Mouse (Mus musculus) hindlimb bud, embryonic 11.5 days (tissue): ENCODE measurements around the gene Ccdc183.

Experiments
- DNase-seq: peaks from one replicate; pipeline ENCODE4 v3.0.0-alpha.2; 2012; ENCODE audit warnings: low read depth, low spot score; ENCODE audit errors: extremely low spot score

The Ccdc183 gene

GRCm38 (mm10) chr2:25617578-25617977 is at the start of gene Ccdc183:
TSS of gene Ccdc183 (minus strand) at chr2:25617678.
- no peak for DNase-seq

- no peak for DNase-seq
Measured at GRCm38 (mm10) chr2:25666516-25666915, 49.0 kb upstream of the Ccdc183 start.

DNA sequence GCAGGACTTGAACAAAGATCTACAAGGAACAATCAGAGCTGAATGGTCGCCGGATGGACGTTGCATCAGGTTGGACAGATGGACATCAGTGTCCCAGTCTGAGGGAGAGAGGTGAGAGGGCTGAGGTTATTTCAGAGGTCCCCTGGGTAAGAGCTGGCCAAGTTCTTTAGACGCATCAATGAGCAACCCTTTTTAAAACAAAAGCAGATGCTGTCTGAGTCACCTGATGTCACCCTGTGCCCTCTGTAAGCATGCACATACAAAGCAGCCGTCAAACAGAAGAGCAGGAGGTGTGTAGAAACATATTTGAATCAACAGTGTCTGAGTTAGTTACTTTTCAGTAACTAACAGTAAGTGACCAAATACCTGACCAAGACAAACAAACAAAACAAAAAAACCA is 46.6 kb upstream of the Ccdc183 start:
- DNase-seq, result no peak

DNA sequence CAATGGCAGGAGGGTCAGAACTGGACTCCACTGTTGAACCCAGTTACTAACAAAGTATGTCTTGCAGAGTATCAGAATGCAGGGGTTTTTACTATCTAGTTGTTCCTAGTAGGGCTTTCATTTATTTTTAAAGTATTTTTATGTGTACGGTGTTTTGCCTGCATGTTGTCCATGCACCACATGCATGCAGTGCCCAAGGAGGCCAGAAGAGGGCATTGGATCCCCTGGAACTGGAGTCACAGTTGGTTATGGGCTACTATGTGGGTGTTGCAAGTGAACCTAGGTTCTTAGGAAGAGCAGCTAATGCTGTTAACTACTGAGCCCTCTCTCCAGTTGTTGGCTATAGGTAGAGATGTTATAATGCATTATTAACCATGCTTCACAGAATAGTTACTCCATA is 46.0 kb upstream of the Ccdc183 start:
- no peak for DNase-seq

DNA sequence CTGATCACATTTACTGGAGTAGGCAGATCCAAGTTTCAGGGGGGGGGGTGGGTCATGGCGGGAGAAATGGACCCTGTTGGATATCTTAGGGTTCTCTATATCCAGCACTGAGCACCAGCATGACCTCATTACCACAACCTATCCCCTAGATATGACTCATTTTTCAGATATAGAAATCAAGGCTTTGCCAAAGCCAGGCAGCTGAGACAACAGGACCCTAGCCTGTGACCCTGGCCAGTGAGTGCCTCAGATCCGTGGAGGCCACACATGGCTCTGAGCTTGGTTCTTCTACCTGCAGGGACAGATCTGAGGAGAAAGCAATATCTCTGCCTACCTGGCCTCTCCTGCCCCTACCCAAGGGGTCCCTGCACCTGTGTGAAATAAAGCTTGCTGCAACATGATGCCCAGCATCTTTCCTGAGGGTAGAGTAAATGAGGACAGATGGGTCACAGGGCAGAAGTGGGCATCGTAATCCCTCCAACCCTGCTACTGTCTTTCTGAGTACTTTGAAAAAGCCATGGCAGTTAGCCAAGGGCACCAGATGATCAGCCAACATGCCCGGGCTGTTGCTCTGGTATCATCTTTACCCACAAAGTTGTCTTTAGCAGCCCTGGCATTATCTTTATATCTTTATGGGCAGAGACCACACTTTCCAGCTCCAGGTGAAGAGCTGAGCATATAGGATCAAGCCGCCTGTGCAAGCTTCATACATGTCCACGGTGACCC is 43.9 kb upstream of the Ccdc183 start:
- no peak for DNase-seq

DNA sequence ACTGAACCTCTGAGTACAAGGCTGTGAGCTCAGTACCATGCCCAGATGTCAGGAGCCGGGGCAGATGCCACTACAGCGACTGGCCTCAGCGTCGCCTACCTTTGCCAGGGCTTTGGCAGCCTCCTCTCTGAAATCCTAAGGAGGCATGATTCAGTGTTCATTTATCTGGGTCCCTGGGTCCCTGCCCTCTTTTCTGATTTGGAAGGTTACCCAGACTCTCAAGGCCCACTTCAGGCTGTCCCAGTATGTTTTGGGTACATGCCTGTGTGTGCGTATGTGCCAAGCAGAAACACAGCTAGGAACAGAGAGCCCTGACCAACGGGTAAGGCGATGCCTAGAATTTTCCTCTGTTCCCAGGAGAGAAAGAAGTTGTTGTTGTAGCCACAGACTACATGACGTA is 42.8 kb upstream of the Ccdc183 start:
- no peak for DNase-seq

- DNase-seq, result no peak
Measured at GRCm38 (mm10) chr2:25657652-25658051, 40.2 kb upstream of the Ccdc183 start, which contains the start of gene Lcn5. TSS of gene Lcn5 (plus strand) at chr2:25657952.

DNA sequence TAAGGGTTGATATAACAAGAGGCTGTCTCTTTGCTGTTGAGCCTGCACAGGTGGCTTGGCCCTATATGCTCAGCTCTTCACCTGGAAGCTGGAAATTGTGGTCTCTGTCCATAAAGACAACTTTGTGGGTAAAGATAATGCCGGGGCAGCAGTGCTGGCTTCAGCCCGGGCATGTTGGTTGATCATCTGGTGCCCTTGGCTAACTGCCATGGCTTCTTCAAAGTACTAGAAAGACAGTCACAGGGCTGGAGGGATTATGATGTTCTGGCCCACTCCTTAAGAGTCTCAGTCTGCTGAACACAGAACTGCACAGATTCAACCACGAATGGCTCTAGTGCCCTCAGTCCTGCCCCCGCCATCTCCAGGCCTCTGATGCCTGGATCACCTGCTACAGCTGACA is 39.8 kb upstream of the Ccdc183 start:
- no peak for DNase-seq

GRCm38 (mm10) chr2:25656691-25657090 is 39.2 kb upstream of the Ccdc183 start:
- no peak for DNase-seq

- DNase-seq, result no peak
Measured at GRCm38 (mm10) chr2:25654502-25654901, 37.0 kb upstream of the Ccdc183 start.

- no peak for DNase-seq
Measured at GRCm38 (mm10) chr2:25652902-25653301, 35.4 kb upstream of the Ccdc183 start, which contains the start of gene Lcn8. TSS of gene Lcn8 (plus strand) at chr2:25653120.

DNA sequence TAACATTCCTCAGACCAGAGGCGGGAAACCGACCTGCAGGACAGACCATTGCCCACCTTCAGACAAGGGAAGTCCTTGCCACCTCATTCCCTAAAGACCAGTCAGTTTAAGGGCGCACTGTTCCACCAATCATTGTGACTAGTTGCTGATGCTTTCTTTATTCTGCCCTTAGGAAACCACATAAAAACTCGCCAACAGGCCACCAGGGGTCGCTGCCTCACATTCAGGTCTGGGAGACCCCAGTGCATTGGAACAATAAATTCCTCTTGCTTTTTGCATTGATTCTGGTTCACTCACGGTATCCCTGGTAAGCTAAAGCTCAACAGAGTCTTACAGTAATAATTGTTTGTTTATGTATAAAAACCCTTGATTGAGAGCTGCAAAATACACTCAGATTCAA is 22.4 kb upstream of the Ccdc183 start:
- DNase-seq, result no peak

GRCm38 (mm10) chr2:25634046-25634445 is 16.6 kb upstream of the Ccdc183 start:
- no peak for DNase-seq

- DNase-seq, result no peak
Measured at GRCm38 (mm10) chr2:25633616-25634015, 16.1 kb upstream of the Ccdc183 start.

DNA sequence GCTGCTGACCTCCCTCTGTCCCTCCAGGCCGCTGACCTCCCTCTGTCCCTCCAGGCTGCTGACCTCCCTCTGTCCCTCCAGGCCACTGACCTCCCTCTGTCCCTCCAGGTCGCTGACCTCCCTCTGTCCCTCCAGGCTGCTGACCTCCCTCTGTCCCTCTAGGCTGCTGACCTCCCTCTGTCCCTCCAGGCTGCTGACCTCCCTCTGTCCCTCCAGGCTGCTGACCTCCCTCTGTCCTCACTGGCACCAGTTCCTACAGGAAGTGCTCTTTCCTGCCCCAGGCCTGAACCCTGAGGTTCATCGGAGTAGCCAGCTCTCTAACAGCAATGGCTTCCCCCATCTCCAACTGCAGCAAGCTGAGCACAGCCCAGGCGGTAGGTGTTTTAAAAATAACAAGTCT is 11.3 kb upstream of the Ccdc183 start:
- DNase-seq, result no peak

DNA sequence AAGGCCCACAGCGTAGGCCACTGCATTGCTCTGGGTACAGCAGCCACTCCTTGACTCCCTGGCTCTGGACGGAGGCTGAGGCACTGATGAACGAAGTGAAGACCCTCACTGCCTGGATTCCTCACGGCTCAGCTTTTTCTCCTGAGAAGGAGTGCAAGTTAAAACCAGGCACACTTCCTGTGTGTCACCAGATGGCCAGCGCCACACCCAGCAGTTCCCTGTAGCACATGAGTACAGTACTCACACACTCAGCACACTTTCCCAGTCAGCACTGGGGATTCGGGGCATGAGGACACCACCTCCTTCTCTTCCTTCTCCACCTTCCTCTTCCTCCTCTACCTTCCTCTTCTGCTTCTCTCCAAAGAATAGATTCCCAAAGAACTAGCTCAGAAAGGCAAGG is 10.3 kb upstream of the Ccdc183 start, which contains the start of gene Fcna:
Fcna (minus strand) TSS at position 220 of the 400 bp plus-strand sequence.
- no peak for DNase-seq

GRCm38 (mm10) chr2:25625986-25626385 is 8.5 kb upstream of the Ccdc183 start:
- DNase-seq, result no peak

DNA sequence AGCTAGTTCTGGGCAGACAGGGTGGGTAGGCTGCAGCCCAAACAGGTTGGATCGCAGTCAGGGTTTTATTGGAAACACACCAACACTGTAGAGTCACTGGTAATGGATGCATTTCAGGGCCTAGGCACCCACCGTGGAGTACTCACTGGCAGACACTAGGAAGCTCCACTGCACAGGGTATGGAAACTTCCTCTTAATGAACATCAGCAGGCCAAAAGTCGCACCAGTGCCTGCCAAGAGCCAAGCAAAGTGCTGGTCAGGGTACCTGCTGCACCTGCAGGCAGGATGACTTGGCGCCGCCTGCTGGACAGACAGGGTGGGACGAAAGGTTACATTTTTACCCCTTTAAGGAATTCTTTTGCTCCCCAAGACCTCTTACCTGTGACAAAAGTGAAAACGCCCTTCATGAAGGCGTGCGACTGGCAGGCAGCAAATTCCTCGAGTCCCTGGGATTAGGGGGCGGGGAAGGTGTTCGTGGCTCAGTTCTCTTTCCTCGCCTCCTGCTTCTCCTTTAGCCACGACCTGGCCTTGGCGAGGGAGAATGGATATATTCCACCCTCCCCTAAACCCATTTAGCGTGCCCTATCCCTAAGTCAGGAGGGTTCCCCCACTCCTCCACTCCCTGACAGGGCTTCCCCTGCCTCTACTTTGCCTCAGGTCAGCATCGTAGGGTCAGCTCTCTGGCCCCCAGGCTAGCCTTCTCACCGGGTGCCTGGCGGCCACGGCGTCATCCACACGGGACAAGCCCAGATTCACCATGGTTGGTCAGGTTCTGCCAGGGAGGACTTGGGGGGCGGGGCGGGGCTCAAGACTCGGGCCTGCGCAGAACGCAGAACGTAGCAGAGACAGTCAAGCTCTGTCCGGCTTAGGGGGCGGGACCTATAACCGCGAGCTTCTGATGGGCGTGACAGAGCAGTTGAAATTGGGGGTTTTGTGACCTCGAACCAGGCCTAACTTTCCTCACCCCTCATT is 4.0 kb upstream of the Ccdc183 start, which contains the start of gene Tmem141:
Tmem141 (minus strand) TSS at position 777 of the 972 bp plus-strand sequence.
- peak; percentile 22 for DNase-seq

DNA sequence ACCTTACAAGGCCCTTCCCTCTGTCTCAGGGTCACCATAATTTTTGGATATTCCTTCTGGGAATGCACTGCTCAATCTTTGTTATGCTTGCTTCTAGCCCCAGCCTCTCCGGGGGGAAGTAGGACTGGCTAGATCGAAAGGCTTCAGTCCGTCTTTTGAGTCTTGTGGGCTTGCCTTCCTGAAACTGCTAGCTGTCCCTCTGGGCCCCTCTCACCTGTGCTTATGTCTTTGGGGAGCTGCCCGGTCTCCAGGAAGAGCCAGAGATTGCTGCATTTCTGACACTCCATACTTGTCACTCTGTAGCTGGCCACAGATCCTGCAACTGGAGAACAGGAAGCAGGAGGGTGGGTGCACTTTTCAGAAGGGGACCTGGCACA is 3.4 kb upstream of the Ccdc183 start:
- DNase-seq, result no peak

DNA sequence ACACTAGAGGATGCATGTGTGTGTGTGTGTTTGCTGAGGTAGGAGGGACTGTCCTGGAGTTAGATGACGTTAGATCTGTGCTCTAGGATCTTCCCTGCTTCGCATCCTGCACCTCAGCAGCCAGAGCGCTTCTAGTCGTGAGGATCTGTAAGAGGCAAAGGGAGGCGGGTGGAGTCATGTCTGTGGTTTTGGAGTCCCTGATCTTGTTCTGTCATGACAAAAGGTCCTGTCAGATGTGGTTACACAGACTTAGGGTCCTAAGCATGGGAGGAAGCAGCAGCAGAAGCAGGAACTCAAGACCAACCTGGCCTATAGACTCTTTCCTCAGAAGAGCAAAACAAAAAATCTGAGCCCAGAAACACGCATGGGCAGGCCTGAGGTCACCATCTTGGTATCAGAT is 2.9 kb upstream of the Ccdc183 start:
- DNase-seq, result no peak

GRCm38 (mm10) chr2:25616398-25616797 is 1.1 kb downstream of the Ccdc183 start:
- no peak for DNase-seq

DNA sequence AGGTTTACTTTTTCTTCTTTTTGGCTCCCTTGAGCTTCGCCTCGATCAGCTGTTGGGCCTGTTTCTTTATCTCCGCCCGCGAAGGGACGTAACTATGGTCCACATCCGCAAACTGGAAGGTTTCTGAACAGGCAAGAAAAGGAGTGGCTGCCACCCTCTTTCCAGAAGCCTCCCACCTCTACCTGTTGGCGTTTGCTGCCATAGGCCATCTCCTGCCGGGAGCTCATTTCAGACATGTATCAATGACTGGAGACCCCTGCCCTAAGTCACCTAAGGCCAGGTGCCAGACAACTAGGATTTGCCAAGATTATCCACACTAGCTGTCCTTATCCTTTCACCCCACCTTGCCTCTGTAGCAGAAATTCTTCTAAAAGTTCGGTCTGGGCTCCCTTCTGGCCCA is 8.8 kb downstream of the Ccdc183 start:
- DNase-seq, result no peak
